Mouse (Mus musculus) left cerebral cortex, postnatal 36 days (tissue): ENCODE data around the gene Olfr281. TPM values are rescaled to one million over a fixed set of nuclear protein-coding genes. Genes with fewer than 3 reads are reported as not detected.
"Not testable (repeated sequence)": the region's sequence is repeated elsewhere in the genome, so short reads cannot be mapped to it uniquely, and the experiment has no call there.

ENCODE experiments used
- DNase-seq, 2 experiments: peaks; one replicate each; pipeline ENCODE4 v3.0.0; 2021 to 2022; ENCODE audit warnings: low spot score in 2 of 2, mixed read lengths in 1 of 2
- intact Hi-C: fragments of 180-260 bp; cut with DNase I; formaldehyde crosslinking; loops from one replicate; pipeline ENCODE4 v1.15.1; 2025
- total RNA-seq, 2 experiments: library from RNA; stranded (reverse); gene quantifications; 2 replicates each; pipeline ENCODE4 v1.2.3; 2021

Gene Olfr281
- total RNA-seq, result not detected

DNA sequence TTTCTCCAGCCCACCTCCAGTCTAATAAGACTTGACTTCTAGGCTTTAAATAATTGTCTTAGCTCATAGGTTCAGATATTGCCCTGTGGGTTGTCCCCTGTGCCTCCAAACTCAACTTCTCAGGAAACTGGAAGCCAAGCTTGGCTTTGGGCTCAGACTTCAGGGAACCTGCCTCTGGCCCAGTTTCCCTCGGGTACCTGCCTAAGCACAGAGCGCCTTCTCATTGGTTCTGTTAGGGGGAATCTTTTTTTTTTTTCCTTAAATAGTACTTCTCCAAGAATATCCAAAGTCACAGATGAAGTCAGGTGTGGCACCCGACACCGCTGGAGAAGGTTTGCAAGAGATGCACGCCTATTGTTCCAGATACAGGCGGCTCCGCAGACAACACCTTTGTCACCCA lies at the start of gene Olfr281:
Gene Olfr281, plus strand, starts transcription at position 301 of the 400 bp plus-strand sequence.
- DNase-seq, result no peak
- intact Hi-C loops, result no loop called here

DNA sequence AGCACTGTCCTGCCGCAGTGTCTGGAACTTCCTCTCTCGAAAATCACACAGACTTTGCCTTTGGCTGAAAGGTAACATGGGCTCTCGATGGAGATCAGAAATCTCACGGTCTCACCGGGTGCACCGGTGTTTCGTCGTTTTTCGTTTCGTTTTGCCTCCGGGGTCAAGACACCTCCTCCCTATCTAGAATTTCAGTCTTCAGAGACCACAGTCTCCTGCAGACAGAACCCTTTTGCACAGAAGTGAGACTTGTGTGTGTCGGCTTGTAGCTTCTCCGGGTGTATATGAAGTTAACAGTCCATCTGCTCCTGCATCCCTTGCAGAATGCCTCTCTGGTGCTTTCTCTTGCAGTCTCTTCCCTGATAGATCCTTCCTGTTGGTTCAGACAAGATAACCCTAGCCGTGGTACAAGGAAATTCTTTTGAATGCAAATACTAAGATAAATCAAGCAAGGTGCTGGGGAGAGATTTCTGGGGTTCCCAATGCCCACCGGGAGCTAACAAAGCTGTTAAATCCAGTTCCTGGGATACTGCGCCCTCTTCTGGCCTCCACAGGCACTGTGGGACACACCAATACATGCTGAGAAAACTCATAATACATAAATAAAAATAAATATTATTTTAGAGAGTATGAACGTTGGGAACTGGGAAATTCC lies 43.9 kb upstream of the Olfr281 start:
- intact Hi-C loops, result no loop called here
- peak; percentile 11 to 17 for DNase-seq

DNA sequence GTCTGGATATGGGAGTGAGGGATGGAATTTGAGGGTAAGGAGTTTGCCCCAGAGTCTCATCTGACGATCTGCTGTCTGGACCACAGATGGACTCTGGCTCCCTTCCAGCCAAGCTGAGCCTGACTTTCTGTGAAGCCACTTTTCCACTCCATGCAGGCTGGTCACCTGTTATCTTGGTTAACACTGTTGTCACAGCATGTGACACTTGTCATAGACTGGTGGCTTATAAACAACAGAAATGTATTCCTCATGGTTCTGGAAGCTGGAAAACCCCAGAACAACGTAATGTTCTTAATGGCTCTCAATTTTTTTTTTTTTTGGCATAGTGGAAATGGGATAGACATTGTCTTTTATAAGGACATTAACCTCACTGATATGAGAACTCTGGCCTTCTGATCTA lies 42.8 kb upstream of the Olfr281 start:
- DNase-seq, result no peak
- intact Hi-C loops, result loop anchor here (5.0 kb wide), 1 partner anchor 93 kb away; no protein-coding TSS in a partner anchor

DNA sequence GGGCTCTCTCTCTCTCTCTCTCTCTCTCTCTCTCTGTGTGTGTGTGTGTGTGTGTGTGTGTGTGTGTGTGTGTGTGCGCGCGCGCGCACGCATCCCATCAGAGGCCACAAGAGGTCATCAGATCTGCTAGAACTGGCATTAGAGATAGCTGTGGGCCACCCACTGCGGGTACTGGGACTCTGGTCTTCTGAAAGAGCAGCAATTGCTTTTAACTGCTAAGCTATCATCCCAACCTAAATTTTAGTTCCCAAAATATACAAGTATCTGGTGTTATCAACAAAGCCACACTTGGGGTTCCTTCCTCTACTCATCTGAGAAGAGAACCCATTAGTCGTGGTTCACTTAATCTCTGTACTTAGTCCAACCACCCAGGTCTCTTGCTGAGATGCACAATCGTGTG lies 42.1 kb upstream of the Olfr281 start:
- intact Hi-C loops, result loop anchor here (5.0 kb wide), 1 partner anchor 92 kb away; no protein-coding TSS in a partner anchor
- no peak for DNase-seq

DNA sequence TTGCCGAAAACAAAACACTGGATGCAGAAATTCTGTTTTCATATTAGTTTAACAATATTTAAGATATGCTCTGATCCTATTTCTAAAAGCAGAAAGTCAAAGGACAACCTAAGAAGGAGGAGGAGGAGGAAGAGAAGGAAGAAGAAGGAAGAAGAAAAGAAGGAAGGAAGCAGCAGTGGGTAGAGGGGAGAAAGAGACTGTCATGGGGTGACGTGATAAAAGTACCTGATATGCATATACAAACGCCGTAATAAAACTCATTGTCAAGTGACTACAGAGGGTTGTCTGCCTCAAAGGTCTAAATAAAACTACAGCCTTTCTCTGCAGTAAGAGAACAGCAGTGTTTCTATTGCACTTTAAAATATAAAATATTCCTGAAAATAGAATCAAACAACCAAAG lies 36.4 kb upstream of the Olfr281 start:
- intact Hi-C loops, result no loop called here

DNA sequence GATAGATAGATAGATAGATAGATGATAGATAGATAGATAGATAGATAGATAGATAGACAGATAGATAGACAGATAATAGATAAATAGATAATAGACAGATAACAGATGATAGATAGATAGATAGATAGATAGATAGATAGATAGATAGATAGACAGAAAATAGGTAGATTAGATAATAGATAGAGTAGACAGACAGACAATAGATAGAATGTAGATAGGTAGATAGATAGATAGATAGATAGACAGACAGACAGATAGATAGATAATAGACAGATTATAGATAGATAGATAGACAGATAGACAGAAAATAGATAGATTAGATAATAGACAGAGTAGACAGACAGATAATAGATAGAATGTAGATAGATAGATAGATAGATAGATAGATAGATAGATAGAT lies 35.6 kb upstream of the Olfr281 start:
- DNase-seq, intact Hi-C loops: not testable (repeated sequence)

More for the DNA sequence above, 36.4 kb upstream of the Olfr281 start:
- no peak for DNase-seq

DNA sequence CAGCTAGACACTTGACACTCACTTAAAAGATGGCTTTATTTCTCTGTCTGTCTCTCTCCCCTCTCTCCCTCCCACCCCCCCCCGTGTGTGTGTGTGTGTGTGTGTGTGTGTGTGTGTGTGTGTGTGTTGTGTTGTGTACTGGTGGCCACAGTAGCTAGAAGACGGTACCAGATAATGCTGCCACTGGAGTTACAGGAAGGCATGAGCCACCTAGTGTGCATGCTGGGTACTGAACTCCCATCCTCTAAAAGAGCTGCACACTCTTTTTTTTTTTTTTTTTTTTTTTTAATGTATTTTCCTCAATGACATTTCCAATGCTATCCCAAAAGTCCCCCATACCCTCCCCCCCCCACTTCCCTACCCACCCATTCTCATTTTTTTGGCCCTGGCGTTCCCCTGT lies 35.1 kb upstream of the Olfr281 start:
- intact Hi-C loops, DNase-seq: not testable (repeated sequence)

DNA sequence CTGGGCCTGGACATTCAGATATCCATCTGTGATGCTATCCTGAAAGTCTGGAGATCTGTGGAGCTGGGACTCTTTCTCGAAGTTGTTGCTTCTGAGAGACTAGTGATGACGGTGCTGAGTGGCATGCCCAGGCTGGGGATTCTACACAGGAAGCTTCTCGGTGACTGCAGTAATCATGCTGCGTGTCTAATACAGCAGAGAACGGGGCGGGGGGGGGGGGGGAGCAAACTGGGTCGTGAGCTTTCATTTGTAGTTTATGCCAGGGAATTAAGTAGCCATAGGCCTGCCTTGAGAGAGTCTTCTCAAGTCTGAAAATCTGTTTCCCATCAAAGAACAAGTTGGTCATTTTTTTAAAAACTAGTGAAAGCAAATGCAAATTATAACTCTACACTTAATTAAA lies 34.3 kb upstream of the Olfr281 start:
- intact Hi-C loops, result no loop called here

DNA sequence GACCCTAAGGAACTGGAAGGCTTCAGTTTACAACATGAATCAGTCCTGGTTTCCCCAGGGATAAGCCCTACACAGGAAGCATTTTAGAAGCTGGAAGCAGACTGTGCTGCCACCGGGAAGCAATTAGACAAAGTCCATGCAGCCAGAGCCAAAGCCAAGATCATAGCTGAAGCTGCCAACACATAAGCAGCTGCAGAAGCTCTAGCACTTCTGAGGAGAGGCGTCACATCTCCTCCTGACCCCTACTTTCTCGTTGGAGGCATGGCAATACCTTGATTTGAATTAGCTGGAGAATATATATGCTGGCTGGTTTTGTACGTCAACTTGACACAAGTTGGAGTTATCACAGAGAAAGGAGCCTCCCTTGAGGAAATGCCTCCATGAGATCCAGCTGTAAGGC lies 31.5 kb upstream of the Olfr281 start:
- intact Hi-C loops, result no loop called here
- no peak for DNase-seq

More for the DNA sequence above, 34.3 kb upstream of the Olfr281 start:
- DNase-seq, result no peak

DNA sequence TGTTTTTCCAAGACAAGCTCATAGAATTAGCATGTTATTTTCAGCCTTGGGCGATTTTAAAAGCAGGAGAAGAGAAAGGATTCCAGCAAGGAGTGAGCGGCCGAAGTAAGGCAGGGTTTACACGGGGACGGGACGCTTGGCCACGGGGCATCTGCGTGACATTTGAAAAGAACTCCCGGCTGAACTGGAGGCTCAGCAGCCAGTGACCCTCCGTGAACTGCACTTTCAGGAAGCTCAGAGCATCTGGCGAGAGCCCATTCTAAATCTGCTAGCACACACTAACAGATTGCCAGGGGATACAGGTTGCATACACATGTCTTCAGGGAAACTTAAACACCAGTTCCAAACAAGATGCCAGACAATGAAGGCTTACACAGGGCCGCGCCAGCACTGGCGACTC lies 28.1 kb upstream of the Olfr281 start:
- intact Hi-C loops, result no loop called here
- DNase-seq, result no peak

DNA sequence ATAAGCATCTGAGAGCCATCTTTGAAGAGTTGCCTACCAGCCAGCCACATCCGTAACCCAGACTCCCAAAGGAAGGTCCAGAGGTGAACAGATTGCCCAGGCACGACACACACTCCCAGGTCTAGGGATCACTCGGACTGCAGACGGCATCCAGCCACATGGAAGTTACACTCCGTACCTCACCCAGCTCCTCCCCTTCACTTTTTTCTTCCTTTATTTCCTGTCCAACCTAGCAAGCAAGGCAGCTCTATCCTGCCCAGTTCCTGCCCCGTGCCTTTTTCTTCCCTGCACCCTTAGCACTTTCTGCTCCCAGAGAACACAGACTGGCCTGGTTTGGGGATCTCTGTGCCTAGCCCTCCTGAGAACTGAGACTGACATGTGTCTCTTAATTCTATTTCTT lies 27.6 kb upstream of the Olfr281 start:
- no peak for DNase-seq
- intact Hi-C loops, result no loop called here

DNA sequence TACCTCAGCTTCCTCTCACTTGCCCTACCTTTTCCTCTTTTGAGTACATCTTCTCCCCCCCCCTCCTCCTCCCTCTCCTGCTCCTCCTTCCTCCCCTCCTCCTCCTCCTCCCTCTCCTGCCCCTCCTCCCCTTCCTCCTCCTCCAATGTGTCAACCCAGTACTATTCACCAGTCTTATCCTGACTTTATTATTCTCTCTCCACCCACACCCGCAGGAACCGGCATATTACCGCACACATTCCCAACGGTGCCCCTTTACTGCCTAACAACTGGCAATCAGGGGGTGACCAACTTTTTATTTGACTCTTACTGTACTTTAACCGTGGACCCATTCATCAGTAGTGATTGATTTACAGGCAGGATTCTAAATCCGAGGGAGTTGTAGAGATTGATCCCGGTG lies 27.2 kb upstream of the Olfr281 start:
- DNase-seq, result no peak
- intact Hi-C loops, result no loop called here

DNA sequence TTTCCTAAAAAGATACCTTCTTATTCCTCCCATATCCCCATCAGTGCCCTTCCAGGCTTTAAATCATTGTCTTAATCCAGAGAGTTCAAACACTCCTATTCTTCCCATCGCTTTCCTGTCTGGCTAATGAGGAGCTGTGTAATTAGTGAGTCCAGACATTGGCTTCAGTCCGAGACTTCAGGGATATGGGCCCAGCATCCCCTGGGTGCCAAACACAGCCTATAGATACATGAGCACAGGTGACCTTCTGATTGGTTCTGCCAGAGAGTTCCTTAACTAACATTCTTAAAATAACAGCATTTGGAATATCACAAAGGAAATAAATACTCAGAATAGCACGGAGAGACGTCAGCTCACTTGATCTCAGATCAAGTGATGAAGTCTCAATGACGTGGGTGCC lies 21.5 kb upstream of the Olfr281 start, which contains the start of gene Olfr282:
Gene Olfr282, plus strand, starts transcription at position 301 of the 400 bp plus-strand sequence.
- DNase-seq, intact Hi-C loops: not testable (repeated sequence)

DNA sequence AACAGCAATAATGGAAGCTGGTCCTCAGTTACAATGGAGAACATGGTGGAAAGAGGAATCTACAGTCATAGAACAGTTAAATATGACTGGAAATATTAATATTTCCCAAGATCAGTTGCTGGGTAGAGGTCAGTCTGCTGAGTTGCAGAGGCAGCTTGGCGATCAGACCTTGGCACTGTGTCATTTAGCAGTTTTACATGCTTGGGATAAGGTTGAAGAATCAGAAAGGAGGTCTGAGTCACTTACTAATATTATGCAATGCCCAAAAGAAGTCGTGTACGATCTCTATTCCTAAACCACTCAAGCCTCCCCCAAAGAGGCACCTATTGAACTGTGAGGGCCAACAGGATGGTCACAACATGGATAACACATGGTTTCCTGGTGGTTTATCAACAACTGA lies 7.8 kb upstream of the Olfr281 start:
- no peak for DNase-seq
- intact Hi-C loops, result no loop called here

DNA sequence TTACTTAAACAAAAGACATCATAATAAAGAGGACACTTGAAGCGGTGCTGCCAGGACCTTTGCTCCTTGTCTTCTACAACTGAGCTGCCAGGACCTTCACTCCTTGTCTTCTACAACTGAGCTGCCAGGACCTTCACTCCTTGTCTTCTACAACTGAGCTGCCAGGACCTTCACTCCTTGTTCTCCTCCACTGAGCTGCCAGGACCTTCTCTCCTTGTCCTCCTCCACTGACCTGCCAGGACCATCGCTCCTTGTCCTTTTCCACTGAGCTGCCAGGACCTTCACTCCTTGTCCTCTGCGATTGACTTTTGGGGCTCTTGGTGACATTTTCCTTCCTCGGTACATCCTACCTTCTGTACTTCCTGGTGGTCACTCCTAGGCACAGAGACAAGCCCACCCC lies 3.9 kb upstream of the Olfr281 start:
- intact Hi-C loops, result no loop called here
- DNase-seq, result no peak

DNA sequence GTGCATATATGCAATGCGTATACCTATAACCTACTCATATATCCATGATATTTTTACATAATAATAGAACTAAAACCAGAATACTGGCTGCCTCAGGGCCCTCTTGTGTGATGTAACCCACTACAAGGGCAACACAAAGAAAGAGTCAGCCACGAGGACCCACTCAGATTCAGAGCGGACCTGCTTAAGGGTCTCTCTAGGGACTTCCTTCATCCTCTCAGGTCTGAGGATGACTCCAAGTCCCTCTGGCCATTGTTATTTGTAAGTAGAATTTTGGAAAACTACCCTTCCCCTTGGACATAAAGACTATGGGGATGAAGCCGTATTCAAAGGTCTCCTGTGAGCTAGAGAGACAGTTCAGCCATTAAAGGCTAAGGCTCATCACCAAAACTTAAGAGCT lies 17.2 kb downstream of the Olfr281 start, which contains the start of gene OR5BS1P:
Gene OR5BS1P, plus strand, starts transcription at position 301 of the 400 bp plus-strand sequence.
- no peak for DNase-seq
- intact Hi-C loops, result no loop called here

DNA sequence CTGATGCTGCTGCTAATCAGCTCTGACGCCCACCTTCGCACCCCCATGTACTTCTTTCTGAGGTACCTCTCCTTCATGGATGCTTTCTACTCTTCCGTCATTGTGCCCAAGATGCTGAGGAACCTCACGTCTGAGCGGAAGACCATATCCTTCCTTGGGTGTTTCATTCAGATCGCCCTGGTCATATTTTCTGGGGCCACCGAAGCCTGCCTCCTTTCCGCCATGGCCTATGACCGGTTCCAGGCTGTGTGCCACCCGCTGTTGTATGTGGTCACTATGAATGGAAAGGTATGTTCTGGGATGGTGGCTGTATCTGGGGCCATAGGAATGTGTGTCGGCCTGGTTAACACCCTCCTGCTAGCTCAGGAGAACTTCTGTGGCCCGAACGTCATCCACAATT lies 19.2 kb downstream of the Olfr281 start:
- DNase-seq, result no peak
- intact Hi-C loops, result no loop called here

DNA sequence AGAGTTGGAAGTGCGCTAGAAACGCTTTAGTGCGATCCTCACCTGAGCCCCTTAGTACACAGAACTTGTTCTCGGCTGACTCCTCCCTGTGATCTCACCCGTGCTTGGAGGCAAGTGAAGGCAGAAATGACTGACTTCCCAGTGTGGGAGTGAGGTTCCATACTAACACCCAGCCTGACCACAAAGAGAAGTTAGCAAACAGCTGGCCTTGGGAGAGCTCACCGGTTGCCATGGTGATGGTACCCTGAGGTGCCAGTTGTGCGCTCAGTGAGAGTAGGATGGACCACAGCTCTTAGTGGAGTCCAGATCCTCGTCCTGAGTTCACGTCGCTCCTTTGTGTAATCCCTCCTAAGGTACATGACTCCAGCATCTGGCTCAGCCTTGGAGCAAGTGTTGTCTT lies 22.6 kb downstream of the Olfr281 start:
- no peak for DNase-seq
- intact Hi-C loops, result no loop called here

DNA sequence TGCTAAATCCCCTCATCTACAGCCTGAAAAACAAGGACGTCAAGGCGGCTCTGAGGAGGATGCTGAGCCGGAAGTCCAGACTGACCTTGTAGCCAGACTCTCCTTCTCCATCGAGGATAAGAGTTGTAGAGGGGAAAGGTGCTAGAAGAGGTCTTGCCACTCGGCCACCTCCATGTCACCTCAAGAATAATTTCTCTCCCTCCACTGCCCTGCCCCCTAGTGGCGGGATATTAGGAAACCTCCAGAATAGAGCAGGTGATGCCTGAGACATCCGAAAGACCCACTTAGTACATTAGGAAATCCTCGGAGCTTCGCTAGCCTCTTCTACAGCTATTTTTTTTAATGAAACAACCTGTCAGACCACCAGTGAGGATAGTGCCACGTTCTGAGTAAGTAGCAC lies 23.0 kb downstream of the Olfr281 start:
- peak in 1 of 2 experiments; percentile 12 for DNase-seq
- intact Hi-C loops, result no loop called here

DNA sequence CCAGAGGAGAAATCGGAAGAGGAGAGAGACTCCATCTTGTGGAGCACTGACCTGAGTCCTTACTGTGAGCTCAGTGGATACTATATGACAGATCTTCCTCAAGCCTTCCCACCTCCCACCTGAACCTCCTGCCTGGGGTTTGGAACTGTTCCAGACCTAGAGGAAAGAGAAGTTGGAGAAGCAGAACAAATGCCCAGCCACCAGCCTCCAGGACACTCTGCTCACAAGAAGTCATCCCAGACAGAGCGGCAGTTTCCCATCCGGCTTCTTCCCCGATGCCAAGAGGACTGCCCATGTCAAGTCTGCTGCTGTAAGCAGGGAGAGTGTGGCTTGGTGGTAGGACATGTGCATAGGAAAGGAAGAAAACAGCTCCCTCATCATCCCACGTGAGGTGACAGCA lies 23.9 kb downstream of the Olfr281 start:
- no peak for DNase-seq
- intact Hi-C loops, result no loop called here

DNA sequence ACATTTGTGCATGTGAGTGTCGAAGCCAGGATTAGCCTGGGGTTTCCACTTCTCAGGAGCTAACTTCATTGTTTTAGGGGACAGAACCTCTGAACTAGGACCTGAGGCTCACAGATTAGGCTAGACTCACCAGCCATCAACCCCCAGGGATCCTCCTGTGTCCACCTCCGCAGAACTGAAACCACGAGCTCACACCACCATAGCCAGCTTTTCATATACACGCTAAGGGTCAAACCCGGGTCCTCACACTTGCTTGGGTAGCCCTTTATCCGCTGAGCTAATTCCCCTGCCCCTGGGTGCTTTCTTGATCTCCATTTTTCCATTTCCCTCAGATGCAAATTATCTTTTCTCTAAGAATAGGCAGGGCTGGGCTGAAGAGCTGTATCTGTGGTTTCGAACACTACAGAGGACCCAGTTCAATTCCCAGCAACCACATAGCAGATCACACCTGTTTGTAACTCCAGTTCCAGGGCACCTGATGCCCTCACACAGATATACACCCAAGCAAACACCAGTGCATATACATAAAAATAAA lies 27.2 kb downstream of the Olfr281 start:
- intact Hi-C loops, result no loop called here
- DNase-seq, result no peak
